Mouse (Mus musculus): ENCODE measurements around the gene Abcb1a. TPM values are rescaled to one million over a fixed set of nuclear protein-coding genes. Genes with fewer than 3 reads are reported as not detected.
A peak's percentile ranks its signal among the peaks of the same experiment; 100 is the strongest.

Abcb1a gene
- 0.89 TPM for polyA plus RNA-seq (2012; fragmentation: generic; extraction: Trizol)

GRCm38 (mm10) chr5:8659911-8660737, at the start of gene Abcb1a:
Abcb1a (plus strand) TSS chr5:8660077.
- no peaks in the 10 kb centered on the region for H3K79me2 ChIP-seq (ENCODE audit: control insufficient read depth, insufficient read depth)
- no peak for TF ChIP-seq POLR2A (IDR thresholded peaks at IDR 0.05; ENCODE audit: insufficient read length, low read depth)
- no peak for TF ChIP-seq SRF (IDR thresholded peaks at IDR 0.05; ENCODE audit: control insufficient read depth, insufficient read length, low read depth)
- no peak for TF ChIP-seq CEBPB (IDR thresholded peaks at IDR 0.05; ENCODE audit: insufficient read depth, poor library complexity, severe bottlenecking)
- no peak for TF ChIP-seq TCF12 (IDR thresholded peaks at IDR 0.05; ENCODE audit: insufficient read depth, poor library complexity, severe bottlenecking)
- no peak for TF ChIP-seq MYOG (IDR thresholded peaks at IDR 0.05; ENCODE audit: control insufficient read depth in 1 of 3, insufficient read depth in 1 of 3, insufficient read length in 2 of 3, low read depth in 2 of 3)
- TF ChIP-seq POLR2AphosphoS2 (IDR thresholded peaks at IDR 0.05; ENCODE audit: insufficient read length, low read depth) = no peak
- TF ChIP-seq TCF3 (IDR thresholded peaks at IDR 0.05; ENCODE audit: insufficient read length, low read depth) = no peak
- no peak for TF ChIP-seq E2F4 (IDR thresholded peaks at IDR 0.05; ENCODE audit: insufficient read depth)
- TF ChIP-seq MYOD1 (IDR thresholded peaks at IDR 0.05; ENCODE audit: control insufficient read depth in 1 of 3, insufficient read length in 2 of 3, low read depth in 2 of 3) = no peak
- TF ChIP-seq MAX (IDR thresholded peaks at IDR 0.05; ENCODE audit: low read depth) = no peak
- no peak for TF ChIP-seq USF1 (IDR thresholded peaks at IDR 0.05; ENCODE audit: low read depth)
- TF ChIP-seq REST (IDR thresholded peaks at IDR 0.05; ENCODE audit: insufficient read depth, insufficient read length) = no peak
- no peaks in the 10 kb centered on the region for H3K27me3 ChIP-seq (ENCODE audit: control insufficient read depth, insufficient read depth, insufficient read length)
- no peak within 1 kb of the TSS for H3K4me3 ChIP-seq
- no peaks in the 10 kb centered on the region for H3K36me3 ChIP-seq (ENCODE audit: control insufficient read depth, insufficient read depth)
- no peak within 1 kb of the TSS for H3K4me2 ChIP-seq (ENCODE audit: low read depth)
- no peak within 1 kb of the TSS for H3ac ChIP-seq (ENCODE audit: control insufficient read depth, insufficient read length)

- H3K4me3 ChIP-seq = no peak overlapping the region
- no peaks in the 10 kb centered on the region for H3K36me3 ChIP-seq (ENCODE audit: control insufficient read depth, insufficient read depth)
- H3ac ChIP-seq (ENCODE audit: control insufficient read depth, insufficient read length) = peak overlapping the region; percentile 9
- H3K79me2 ChIP-seq (ENCODE audit: control insufficient read depth, insufficient read depth) = no peaks in the 10 kb centered on the region
- no peak overlapping the region for H3K4me2 ChIP-seq (ENCODE audit: low read depth)
- no peak for TF ChIP-seq SRF (IDR thresholded peaks at IDR 0.05; ENCODE audit: control insufficient read depth, insufficient read length, low read depth)
- TF ChIP-seq MYOD1 (IDR thresholded peaks at IDR 0.05; ENCODE audit: control insufficient read depth in 1 of 3, insufficient read length in 2 of 3, low read depth in 2 of 3) = no peak
- TF ChIP-seq POLR2A (IDR thresholded peaks at IDR 0.05; ENCODE audit: insufficient read length, low read depth) = no peak
- no peak for TF ChIP-seq REST (IDR thresholded peaks at IDR 0.05; ENCODE audit: insufficient read depth, insufficient read length)
- TF ChIP-seq CEBPB (IDR thresholded peaks at IDR 0.05; ENCODE audit: insufficient read depth, poor library complexity, severe bottlenecking) = no peak
- H3K27me3 ChIP-seq (ENCODE audit: control insufficient read depth, insufficient read depth, insufficient read length) = no peaks in the 10 kb centered on the region
Measured at GRCm38 (mm10) chr5:8622071-8622595, 37.7 kb upstream of the Abcb1a start.

- H3K4me2 ChIP-seq (ENCODE audit: low read depth) = no peak within 1 kb of the TSS
- H3K79me2 ChIP-seq (ENCODE audit: control insufficient read depth, insufficient read depth) = no peaks in the 10 kb centered on the region
- peak within 1 kb of the TSS; percentile 9 for H3ac ChIP-seq (ENCODE audit: control insufficient read depth, insufficient read length)
- no peaks in the 10 kb centered on the region for H3K27me3 ChIP-seq (ENCODE audit: control insufficient read depth, insufficient read depth, insufficient read length)
- no peak within 1 kb of the TSS for H3K4me3 ChIP-seq
- TF ChIP-seq TCF3 (IDR thresholded peaks at IDR 0.05; ENCODE audit: insufficient read length, low read depth) (no peak), REST (IDR thresholded peaks at IDR 0.05; ENCODE audit: insufficient read depth, insufficient read length) (no peak), CEBPB (IDR thresholded peaks at IDR 0.05; ENCODE audit: insufficient read depth, poor library complexity, severe bottlenecking) (no peak), TCF12 (IDR thresholded peaks at IDR 0.05; ENCODE audit: insufficient read depth, poor library complexity, severe bottlenecking) (no peak), MAX (IDR thresholded peaks at IDR 0.05; ENCODE audit: low read depth) (no peak), POLR2AphosphoS2 (IDR thresholded peaks at IDR 0.05; ENCODE audit: insufficient read length, low read depth) (no peak), E2F4 (IDR thresholded peaks at IDR 0.05; ENCODE audit: insufficient read depth) (no peak), USF1 (IDR thresholded peaks at IDR 0.05; ENCODE audit: low read depth) (no peak), SRF (IDR thresholded peaks at IDR 0.05; ENCODE audit: control insufficient read depth, insufficient read length, low read depth) (no peak), MYOG (IDR thresholded peaks at IDR 0.05; ENCODE audit: control insufficient read depth in 1 of 3, insufficient read depth in 1 of 3, insufficient read length in 2 of 3, low read depth in 2 of 3) (no peak), POLR2A (IDR thresholded peaks at IDR 0.05; ENCODE audit: insufficient read length, low read depth) (no peak), MYOD1 (IDR thresholded peaks at IDR 0.05; ENCODE audit: control insufficient read depth in 1 of 3, insufficient read length in 2 of 3, low read depth in 2 of 3) (no peak)
- no peaks in the 10 kb centered on the region for H3K36me3 ChIP-seq (ENCODE audit: control insufficient read depth, insufficient read depth)
Measured at GRCm38 (mm10) chr5:8622596-8623231, 37.2 kb upstream of the Abcb1a start, which contains the start of gene Rundc3b. Rundc3b (minus strand) TSS chr5:8622952.

- no peaks in the 10 kb centered on the region for H3K27me3 ChIP-seq (ENCODE audit: control insufficient read depth, insufficient read depth, insufficient read length)
- TF ChIP-seq MYOD1 (IDR thresholded peaks at IDR 0.05; ENCODE audit: control insufficient read depth in 1 of 3, insufficient read length in 2 of 3, low read depth in 2 of 3) (no peak), MYOG (IDR thresholded peaks at IDR 0.05; ENCODE audit: control insufficient read depth in 1 of 3, insufficient read depth in 1 of 3, insufficient read length in 2 of 3, low read depth in 2 of 3) (no peak), MAX (IDR thresholded peaks at IDR 0.05; ENCODE audit: low read depth) (no peak), TCF12 (IDR thresholded peaks at IDR 0.05; ENCODE audit: insufficient read depth, poor library complexity, severe bottlenecking) (no peak), SRF (IDR thresholded peaks at IDR 0.05; ENCODE audit: control insufficient read depth, insufficient read length, low read depth) (no peak), TCF3 (IDR thresholded peaks at IDR 0.05; ENCODE audit: insufficient read length, low read depth) (no peak), REST (IDR thresholded peaks at IDR 0.05; ENCODE audit: insufficient read depth, insufficient read length) (no peak), POLR2A (IDR thresholded peaks at IDR 0.05; ENCODE audit: insufficient read length, low read depth) (no peak)
- H3K4me2 ChIP-seq (ENCODE audit: low read depth) = no peak overlapping the region
Measured at GRCm38 (mm10) chr5:8632901-8633300, 27.0 kb upstream of the Abcb1a start.

More at GRCm38 (mm10) chr5:8632901-8633300, 27.0 kb upstream of the Abcb1a start:
- H3K79me2 ChIP-seq (ENCODE audit: control insufficient read depth, insufficient read depth) = no peaks in the 10 kb centered on the region
- no peak overlapping the region for H3K4me3 ChIP-seq
- H3K36me3 ChIP-seq (ENCODE audit: control insufficient read depth, insufficient read depth) = no peaks in the 10 kb centered on the region
- H3ac ChIP-seq (ENCODE audit: control insufficient read depth, insufficient read length) = no peak overlapping the region
